Comparison of ENCODE assay signal across 8 mouse cellular contexts in genomic region chr7:143153915-143154373, GRCm38 (mm10). TPM values are rescaled to one million over a fixed set of nuclear protein-coding genes. Genes with fewer than 3 reads are reported as not detected.
DNase-seq lines count a peak whose midpoint lies in the region; ATAC-seq lines count a peak whose summit lies in the region.

No protein-coding gene starts in this region.

- peak; percentile 73 for ATAC-seq in heart, embryonic 14.5 days (ENCODE audit: insufficient number of reproducible peaks, insufficient read depth, low FRiP score, low read depth)
- peak; percentile 74 for ATAC-seq in liver, embryonic 12.5 days
- peak; percentile 86 for ATAC-seq in stomach, embryonic 14.5 days (ENCODE audit: insufficient number of reproducible peaks, insufficient read depth, low FRiP score, low read depth)

- WGBS in forebrain, embryonic 10.5 days: 4% methylated on average over 18 of the region's 18 CpGs
- WGBS in heart, embryonic 14.5 days: under 1% methylated on average over 18 of the region's 18 CpGs
- 2% methylated on average over 18 of the region's 18 CpGs for whole genome bisulfite sequencing in liver, embryonic 12.5 days (ENCODE audit: insufficient replicate concordance)
- WGBS in stomach, embryonic 14.5 days: 3% methylated on average over 18 of the region's 18 CpGs

- H3K36me3 ChIP-seq in forebrain, embryonic 10.5 days (replicated peaks): no peaks in the 10 kb centered on the region
- H3K36me3 ChIP-seq in heart, embryonic 14.5 days (ENCODE audit: control insufficient read depth, insufficient read depth, low read length): 0 out of 2 replicates have a peak, but pooled peaks cover 6% of the 10 kb centered on the region
- H3K36me3 ChIP-seq in liver, embryonic 12.5 days: no peaks in the 10 kb centered on the region
- H3K36me3 ChIP-seq in stomach, embryonic 14.5 days (ENCODE audit: control insufficient read depth, insufficient read depth, low read length): no peaks in the 10 kb centered on the region

- no peak overlapping the region for H3K27ac ChIP-seq in brown adipose tissue, adult 24 weeks (replicated peaks; ENCODE audit: low read depth, low read length)
- H3K27ac ChIP-seq in forebrain, embryonic 10.5 days: peak overlapping the region; percentile 85
- H3K27ac ChIP-seq in heart, embryonic 14.5 days (replicated peaks in 1 of 2; ENCODE audit: control insufficient read depth in 1 of 2, insufficient read depth in 1 of 2, low read depth in 2 of 2, low read length in 2 of 2): peak overlapping the region; percentile 68 to 87
- peak overlapping the region; percentile 34; the same call in 1 of the 2 replicates for H3K27ac ChIP-seq in liver, embryonic 12.5 days
- peak overlapping the region; percentile 87 for H3K27ac ChIP-seq in stomach, embryonic 14.5 days (ENCODE audit: low read length)

- H3K9me3 ChIP-seq in forebrain, embryonic 10.5 days: no peaks in the 10 kb centered on the region
- H3K9me3 ChIP-seq in heart, embryonic 14.5 days (ENCODE audit: control insufficient read depth, low read length): no peaks in the 10 kb centered on the region
- no peaks in the 10 kb centered on the region for H3K9me3 ChIP-seq in liver, embryonic 12.5 days (replicated peaks)
- no peaks in the 10 kb centered on the region for H3K9me3 ChIP-seq in stomach, embryonic 14.5 days (ENCODE audit: control insufficient read depth, low read depth, low read length)

- peaks cover 84% of the 10 kb centered on the region for H3K27me3 ChIP-seq in forebrain, embryonic 10.5 days (ENCODE audit: poor library complexity, severe bottlenecking)
- no peaks in the 10 kb centered on the region for H3K27me3 ChIP-seq in heart, embryonic 14.5 days (ENCODE audit: control insufficient read depth, insufficient read depth, low read length)
- H3K27me3 ChIP-seq in liver, embryonic 12.5 days (replicated peaks): peaks cover 22% of the 10 kb centered on the region
- H3K27me3 ChIP-seq in stomach, embryonic 14.5 days (ENCODE audit: control insufficient read depth, insufficient read depth, low read length): no peaks in the 10 kb centered on the region

- no peaks in the 10 kb centered on the region for H3K4me1 ChIP-seq in brown adipose tissue, adult 24 weeks (ENCODE audit: control insufficient read depth, insufficient read depth, insufficient read length, low read length)
- peaks cover 35% of the 10 kb centered on the region for H3K4me1 ChIP-seq in forebrain, embryonic 10.5 days
- H3K4me1 ChIP-seq in heart, embryonic 14.5 days (ENCODE audit: control insufficient read depth in 2 of 2, insufficient read depth in 2 of 2, low read length in 2 of 2): peaks cover 18 to 24% of the 10 kb centered on the region in 2 experiments
- H3K4me1 ChIP-seq in liver, embryonic 12.5 days: peaks cover 20% of the 10 kb centered on the region
- H3K4me1 ChIP-seq in stomach, embryonic 14.5 days (ENCODE audit: control insufficient read depth, insufficient read depth, low read length): peaks cover 20% of the 10 kb centered on the region

- H3K4me2 ChIP-seq in heart, embryonic 14.5 days (ENCODE audit: low read length): peak overlapping the region; percentile 73
- peak overlapping the region; percentile 65 for H3K4me2 ChIP-seq in liver, embryonic 12.5 days
- H3K4me2 ChIP-seq in stomach, embryonic 14.5 days (replicated peaks; ENCODE audit: low read depth, low read length): peak overlapping the region; percentile 36

- H3K9ac ChIP-seq in heart, embryonic 14.5 days (ENCODE audit: low read length): peak overlapping the region; percentile 66
- H3K9ac ChIP-seq in liver, embryonic 12.5 days: peak overlapping the region; percentile 30; the same call in 1 of the 2 replicates
- peak overlapping the region; percentile 11; the same call in 1 of the 2 replicates for H3K9ac ChIP-seq in stomach, embryonic 14.5 days (replicated peaks; ENCODE audit: low read depth, low read length)

- DNase-seq in CD4-positive, CD25-positive, alpha-beta regulatory T cell, adult 2 months (ENCODE audit: low read depth, low spot score): peak; percentile 88
- peak; percentile 87 for DNase-seq in forebrain, embryonic 10.5 days (ENCODE audit: extremely low spot score, low spot score)
- DNase-seq in kidney, postnatal 10 days: peak; percentile 93
- peak; percentile 34 to 69 for DNase-seq in natural killer cell, adult 2 months (ENCODE audit: low spot score in 2 of 2)

- H3K4me3 ChIP-seq in brown adipose tissue, adult 24 weeks (ENCODE audit: insufficient read depth, low read depth, low read length): peak overlapping the region; percentile 46
- H3K4me3 ChIP-seq in forebrain, embryonic 10.5 days: peak overlapping the region; percentile 43
- H3K4me3 ChIP-seq in heart, embryonic 14.5 days (ENCODE audit: control insufficient read depth in 1 of 2, insufficient read depth in 1 of 2, low read depth in 1 of 2, low read length in 2 of 2): peak overlapping the region; percentile 29 to 34
- peak overlapping the region; percentile 31; the same call in 1 of the 2 replicates for H3K4me3 ChIP-seq in liver, embryonic 12.5 days
- peak overlapping the region; percentile 1; the same call in 1 of the 2 replicates for H3K4me3 ChIP-seq in stomach, embryonic 14.5 days (ENCODE audit: low read depth, low read length)

RNA-seq across cellular contexts. Expression of gene Kcnq1, which starts 47.8 kb away (rescaled TPM):
- 0.36 and 1.0 TPM in 2 replicates for polyA plus RNA-seq in brown adipose tissue, adult 24 weeks (2012; ENCODE audit: insufficient read depth, insufficient read length, missing spikeins)
- polyA plus RNA-seq in forebrain, embryonic 10.5 days (2016; fragmentation: Nextera tagmentation; extraction: Ambion mirVana): 0.92 and 1.3 TPM in 2 replicates
- 28.1 and 31.1 TPM in 2 replicates for polyA plus RNA-seq in heart, embryonic 14.5 days (2014; fragmentation: Nextera tagmentation; extraction: Ambion mirVana)
- 0.21 and 0.61 TPM in 2 replicates for polyA plus RNA-seq in liver, embryonic 12.5 days (2016; fragmentation: Nextera tagmentation; extraction: Ambion mirVana)
- 4.2 and 6.0 TPM in 2 replicates for polyA plus RNA-seq in stomach, embryonic 14.5 days (2014; fragmentation: Nextera tagmentation; extraction: Ambion mirVana)

RNA-seq across cellular contexts. Expression of gene Trpm5, which starts 59.5 kb away (rescaled TPM):
- polyA plus RNA-seq in brown adipose tissue, adult 24 weeks (2012; ENCODE audit: insufficient read depth, insufficient read length, missing spikeins): not detected in 2 replicates
- polyA plus RNA-seq in forebrain, embryonic 10.5 days (2016; fragmentation: Nextera tagmentation; extraction: Ambion mirVana): 0.36 and 0.90 TPM in 2 replicates
- polyA plus RNA-seq in heart, embryonic 14.5 days (2014; fragmentation: Nextera tagmentation; extraction: Ambion mirVana): 3.9 and 4.4 TPM in 2 replicates
- 1.3 and 1.6 TPM in 2 replicates for polyA plus RNA-seq in liver, embryonic 12.5 days (2016; fragmentation: Nextera tagmentation; extraction: Ambion mirVana)
- polyA plus RNA-seq in stomach, embryonic 14.5 days (2014; fragmentation: Nextera tagmentation; extraction: Ambion mirVana): 22.5 and 27.0 TPM in 2 replicates

Comparison
In these comparisons a context has a peak if more than half of its experiments do, and no peak if none do; other contexts are left out.
1. H3K9ac ChIP-seq: peak in every context shown above with its lines; median percentile 66 in heart, embryonic 14.5 days; 30 in liver, embryonic 12.5 days; 11 in stomach, embryonic 14.5 days.